Mouse (Mus musculus): ENCODE measurements at regions not wholly inside any gene's neighbourhood (a gene's known extent, or its start where the extent isn't known, plus 50 kb on each side); places are given as distances from the start of the nearest gene placed in this dataset.
A peak's percentile ranks its signal among the peaks of the same experiment; 100 is the strongest.

GRCm38 (mm10) chr4:32153356-32153755 lies 85.2 kb upstream of the Bach2 start:
- peak; percentile 27 for DNase-seq

GRCm38 (mm10) chr4:32156965-32157364 lies 81.6 kb upstream of the Bach2 start:
- DNase-seq, result no peak

DNA sequence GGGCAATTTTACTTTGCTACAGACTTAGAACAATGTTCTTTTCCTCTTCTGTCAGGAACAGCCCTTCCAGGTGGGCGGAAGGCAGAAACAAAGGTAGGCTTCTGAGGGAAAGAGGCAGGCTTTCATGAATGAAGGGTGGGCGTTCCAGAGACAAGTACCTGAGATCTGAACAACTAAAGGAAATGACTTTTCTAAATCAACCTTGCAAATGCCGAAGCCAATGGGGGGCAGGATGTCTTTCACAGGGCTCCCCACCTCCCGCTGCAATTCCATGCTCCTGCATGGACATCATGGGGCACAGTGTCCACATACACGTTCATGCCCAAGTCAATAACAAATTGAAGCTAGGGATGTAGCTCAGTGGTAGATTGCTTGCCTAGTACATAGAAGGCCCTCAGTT lies 80.2 kb upstream of the Bach2 start:
- DNase-seq, result no peak

GRCm38 (mm10) chr4:32158886-32159285 lies 79.7 kb upstream of the Bach2 start:
- no peak for DNase-seq

DNA sequence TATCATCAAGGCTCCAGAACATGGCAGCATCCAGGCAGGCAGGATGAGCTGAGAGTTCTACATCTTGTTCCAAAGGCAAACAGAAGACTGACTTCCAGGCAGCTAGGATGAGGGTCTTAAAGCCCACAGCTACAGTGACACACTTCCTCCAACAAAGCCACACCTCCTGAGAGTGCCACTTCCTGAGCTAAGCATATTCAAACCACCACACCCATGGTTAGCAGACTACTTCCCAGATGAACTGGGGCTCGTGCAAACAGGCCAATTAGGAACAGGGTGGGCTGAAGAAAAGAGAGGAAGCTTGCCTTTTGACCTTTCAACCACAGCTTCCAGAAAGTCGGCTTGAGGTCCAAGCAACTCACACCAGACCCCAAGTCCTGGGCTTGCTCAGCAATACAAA lies 77.8 kb upstream of the Bach2 start:
- no peak for DNase-seq

DNA sequence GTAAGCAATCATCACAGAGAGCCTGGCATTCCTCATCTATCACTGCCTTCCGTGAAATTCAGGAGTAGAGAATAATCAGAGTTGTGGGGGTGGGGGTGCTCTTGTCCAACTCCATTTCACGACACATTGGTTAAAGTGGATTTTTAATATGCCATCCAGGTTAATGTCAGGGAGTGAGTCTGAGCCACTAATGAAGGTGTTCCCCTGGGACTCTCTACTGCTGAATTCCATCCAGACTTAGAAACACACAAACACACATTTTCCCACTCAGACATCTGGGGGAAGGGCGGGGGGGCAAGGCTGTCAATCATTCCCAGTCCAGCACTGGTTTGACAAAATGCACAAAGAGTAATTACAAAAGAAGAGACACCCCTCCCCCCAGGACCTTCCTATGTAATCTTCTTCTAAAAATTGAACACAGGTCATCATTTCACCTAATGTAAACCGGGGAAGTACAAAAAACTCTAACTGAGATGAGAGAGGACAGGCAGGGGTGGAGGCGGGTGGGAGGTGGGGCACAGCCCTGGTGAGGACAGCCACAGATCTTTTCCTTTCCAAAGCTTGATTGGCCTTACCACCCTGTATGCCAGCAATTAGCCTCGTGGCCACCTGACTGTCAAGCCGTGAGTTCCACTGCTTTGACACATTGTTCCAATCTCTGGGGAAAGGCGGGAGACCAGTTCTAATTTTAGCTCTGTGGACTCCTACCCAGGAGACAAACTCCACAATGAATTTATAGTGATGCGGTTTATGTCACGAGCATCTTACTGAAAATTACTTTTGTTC lies 76.5 kb upstream of the Bach2 start:
- DNase-seq, result no peak

- DNase-seq, result no peak
Observed at GRCm38 (mm10) chr4:32162694-32163240, 75.8 kb upstream of the Bach2 start.

- DNase-seq, result no peak
Observed at GRCm38 (mm10) chr4:32164081-32164641, 74.4 kb upstream of the Bach2 start.

DNA sequence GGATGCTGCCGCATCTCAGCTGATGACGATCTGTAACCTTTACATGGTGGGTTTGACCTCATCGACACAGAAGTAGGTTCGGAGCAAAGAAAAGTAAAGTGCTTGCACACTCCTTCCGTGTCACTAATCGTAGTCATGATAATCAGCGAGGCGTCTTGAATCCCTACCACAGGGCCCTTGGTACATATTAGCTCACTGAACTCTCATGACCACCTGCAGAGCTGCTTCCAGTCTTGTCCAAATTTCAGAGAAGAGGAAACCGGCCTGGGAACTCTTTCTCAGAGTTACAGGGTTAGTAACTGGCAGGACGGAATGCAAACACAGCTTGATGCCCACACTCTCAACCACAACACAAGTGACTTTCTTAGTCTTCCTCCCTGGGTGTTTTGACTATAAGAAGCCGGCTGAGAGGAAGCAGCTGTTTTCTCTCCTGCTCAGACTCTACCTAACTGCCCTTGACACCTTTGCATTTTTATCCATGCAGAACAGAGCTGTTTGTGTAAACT lies 73.8 kb upstream of the Bach2 start:
- DNase-seq, result no peak

DNA sequence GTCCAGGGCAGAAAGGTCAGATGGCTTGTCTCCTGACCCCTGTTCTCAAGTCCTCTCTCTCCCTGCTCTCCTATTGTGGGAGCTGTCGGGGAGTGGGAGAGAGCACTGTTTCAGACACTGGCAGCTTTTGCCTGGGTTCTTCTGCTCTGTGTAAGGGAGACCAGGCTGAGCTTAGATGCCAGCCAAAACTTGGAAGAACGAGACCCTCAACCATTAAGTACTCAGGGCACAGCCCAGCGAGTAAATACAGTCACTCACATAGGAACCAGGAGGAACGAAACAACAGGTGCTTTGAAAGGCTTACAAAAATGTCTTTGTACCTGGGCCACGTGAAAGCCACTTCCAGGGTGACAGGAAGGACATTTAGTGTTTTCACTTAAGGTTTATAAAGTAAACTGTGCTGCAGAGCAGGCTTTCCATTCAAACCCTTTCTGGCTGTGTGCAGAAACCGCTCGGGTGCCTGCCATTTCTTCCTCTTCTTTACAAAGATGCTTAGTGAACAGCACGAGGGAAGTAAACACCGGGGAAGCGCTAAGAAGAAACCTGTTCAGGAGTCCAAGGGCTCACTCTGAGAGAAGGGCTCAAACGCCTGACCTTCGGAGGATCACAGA lies 72.6 kb upstream of the Bach2 start:
- no peak for DNase-seq

- no peak for DNase-seq
Observed at GRCm38 (mm10) chr4:32167151-32167550, 71.5 kb upstream of the Bach2 start.

- DNase-seq, result no peak
Observed at GRCm38 (mm10) chr4:32170106-32170459, 68.5 kb upstream of the Bach2 start.

- no peak for DNase-seq
Observed at GRCm38 (mm10) chr4:32170460-32171192, 68.0 kb upstream of the Bach2 start.

DNA sequence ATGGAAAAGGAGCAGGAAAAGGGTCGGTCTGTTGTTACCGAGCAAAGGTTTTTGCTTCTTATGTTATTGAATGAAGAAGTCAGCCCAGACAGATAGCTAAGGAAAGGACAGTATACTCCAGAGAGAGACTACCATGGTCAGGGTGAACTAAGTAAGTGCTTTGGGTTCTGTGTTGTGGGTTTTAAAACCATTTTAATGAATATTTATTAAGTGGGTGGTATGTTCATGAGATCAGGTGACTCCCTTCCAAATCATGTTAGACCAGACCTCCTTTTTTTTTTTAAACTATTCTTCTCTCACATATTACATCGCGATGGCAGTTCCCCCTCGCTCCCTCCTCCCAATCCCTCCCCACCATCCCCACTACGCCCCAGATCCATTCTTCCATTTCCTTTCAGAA lies 67.3 kb upstream of the Bach2 start:
- DNase-seq, result no peak

GRCm38 (mm10) chr4:32172992-32173391 lies 65.6 kb upstream of the Bach2 start:
- DNase-seq, result no peak

DNA sequence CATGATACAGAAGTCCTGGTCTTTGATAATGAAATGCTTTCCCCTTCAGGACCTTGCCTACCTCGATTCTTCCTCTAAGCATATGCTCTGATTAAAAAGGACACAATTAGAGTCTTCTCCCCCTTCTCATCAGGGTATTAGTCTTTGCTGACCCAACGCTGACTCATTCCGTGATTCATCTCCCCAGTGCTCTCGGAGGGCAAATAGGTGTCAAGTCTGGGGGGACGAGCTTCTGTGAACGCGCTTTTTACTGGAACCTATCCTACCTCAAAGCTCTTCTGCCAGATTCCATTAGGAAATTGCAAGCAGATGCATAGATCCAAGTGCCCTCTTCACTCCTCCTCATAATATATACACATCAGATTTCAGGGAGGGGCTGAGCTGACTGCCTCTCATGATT lies 63.8 kb upstream of the Bach2 start:
- no peak for DNase-seq

GRCm38 (mm10) chr4:32175231-32175630 lies 63.4 kb upstream of the Bach2 start:
- no peak for DNase-seq

- DNase-seq, result no peak
Observed at GRCm38 (mm10) chr4:32175853-32176448, 62.7 kb upstream of the Bach2 start.

DNA sequence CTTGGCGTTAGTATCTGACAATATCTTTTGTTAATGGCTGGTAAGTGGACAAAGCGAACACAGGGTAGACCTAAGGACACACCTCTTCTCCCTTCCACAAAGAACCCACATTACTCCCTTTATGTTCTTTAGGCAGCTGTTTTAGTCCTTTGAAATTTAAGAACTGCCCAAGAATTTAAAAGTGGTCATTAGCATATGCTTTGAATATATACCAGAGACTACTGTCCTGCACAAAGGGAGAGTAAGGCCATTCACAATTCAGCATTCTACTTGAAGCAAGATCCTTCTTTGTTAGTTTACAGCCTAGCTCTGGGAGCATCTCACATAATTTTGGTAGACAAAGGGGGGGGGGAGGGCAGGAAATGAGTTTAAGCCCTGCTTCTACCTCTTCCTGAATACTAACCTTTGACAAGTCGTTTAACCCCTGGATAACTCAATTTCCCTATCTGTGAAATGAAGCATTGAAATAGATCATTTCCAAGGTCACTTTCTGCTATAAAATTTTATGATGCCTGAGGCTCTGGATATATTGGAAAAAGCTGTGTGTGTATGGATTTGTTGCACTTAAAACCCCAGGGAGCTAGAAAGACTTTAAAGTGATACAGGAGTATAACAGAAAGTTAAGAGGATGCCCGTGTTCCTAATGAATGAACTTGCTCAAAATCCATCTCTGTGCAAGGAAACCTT lies 62.0 kb upstream of the Bach2 start:
- no peak for DNase-seq

GRCm38 (mm10) chr4:32177933-32178639 lies 60.5 kb upstream of the Bach2 start:
- DNase-seq, result no peak

DNA sequence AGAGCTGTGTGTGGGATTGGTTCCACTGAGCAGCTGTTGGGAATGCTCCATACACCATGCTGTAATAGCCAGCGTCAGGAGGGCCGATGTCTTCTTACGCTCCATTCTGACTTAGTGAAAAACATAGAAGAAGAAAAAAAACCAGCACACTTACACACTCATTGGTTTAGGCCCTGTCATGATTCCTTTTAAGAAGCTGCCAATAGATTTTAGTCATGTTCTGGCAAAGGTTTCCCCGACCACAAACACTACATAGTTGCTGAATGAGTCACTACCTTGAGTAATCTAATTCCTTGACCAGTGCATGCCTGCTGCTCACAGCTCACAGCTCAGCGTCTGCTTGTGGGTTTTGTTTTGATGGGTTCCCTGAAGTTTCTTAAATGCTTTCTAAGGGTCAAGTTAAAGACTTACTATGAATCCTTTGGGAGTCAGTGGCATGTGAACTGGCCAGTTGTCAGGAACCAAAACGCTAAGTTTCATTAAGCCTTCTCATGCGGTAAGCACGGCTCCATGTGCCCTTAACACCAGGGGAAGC lies 58.8 kb upstream of the Bach2 start:
- peak; percentile 40 for DNase-seq

All from kidney, adult 18-20 months (tissue).